Mouse (Mus musculus): ENCODE measurements around the gene Thra. TPM values are rescaled to one million over a fixed set of nuclear protein-coding genes. Genes with fewer than 3 reads are reported as not detected.

Gene Thra
- polyA plus RNA-seq, 1 experiment from 2014 or later, result 41.5 TPM

GRCm38 (mm10) chr11:98766816-98767215 lies 26.4 kb downstream of the Thra start:
- Histone ChIP-seq H3K4me2 (ENCODE audit: low read depth, low read length) (0 out of 2 replicates have a peak overlapping the region, but pooled peaks have one; percentile 3), H3K4me3 (ENCODE audit: low read length) (no peak overlapping the region), H3K4me1 (ENCODE audit: control insufficient read depth, insufficient read depth, low read length) (peaks cover 43% of the 10 kb centered on the region), H3K27ac (ENCODE audit: low read length) (no peak overlapping the region), H3K27me3 (replicated peaks; ENCODE audit: control insufficient read depth, insufficient read depth, low read length) (no peaks in the 10 kb centered on the region), H3K9me3 (ENCODE audit: control insufficient read depth, low read length) (no peaks in the 10 kb centered on the region), H3K9ac (ENCODE audit: low read depth, low read length) (0 out of 2 replicates have a peak overlapping the region, but pooled peaks have one; percentile 7), H3K36me3 (ENCODE audit: control insufficient read depth, insufficient read depth, low read length) (no peaks in the 10 kb centered on the region; the same call in 1 of the 2 replicates)
- ATAC-seq, result no peak
- 44% methylated on average over 5 of the region's 5 CpGs for WGBS

GRCm38 (mm10) chr11:98767276-98767675 lies 26.8 kb downstream of the Thra start:
- no peak overlapping the region; the same call in 1 of the 2 replicates for H3K9ac ChIP-seq (ENCODE audit: low read depth, low read length)
- H3K36me3 ChIP-seq (ENCODE audit: control insufficient read depth, insufficient read depth, low read length), result no peaks in the 10 kb centered on the region; the same call in 1 of the 2 replicates
- no peaks in the 10 kb centered on the region for H3K9me3 ChIP-seq (ENCODE audit: control insufficient read depth, low read length)
- H3K4me3 ChIP-seq (ENCODE audit: low read length), result no peak overlapping the region
- no peaks in the 10 kb centered on the region for H3K27me3 ChIP-seq (replicated peaks; ENCODE audit: control insufficient read depth, insufficient read depth, low read length)
- WGBS, result 17% methylated on average over 9 of the region's 9 CpGs
- H3K27ac ChIP-seq (ENCODE audit: low read length), result no peak overlapping the region
- peaks cover 47% of the 10 kb centered on the region for H3K4me1 ChIP-seq (ENCODE audit: control insufficient read depth, insufficient read depth, low read length)
- no peak for ATAC-seq
- 0 out of 2 replicates have a peak overlapping the region, but pooled peaks have one; percentile 3 for H3K4me2 ChIP-seq (ENCODE audit: low read depth, low read length)

- H3K4me1 ChIP-seq (ENCODE audit: control insufficient read depth, insufficient read depth, low read length), result peaks cover 52% of the 10 kb centered on the region
- ATAC-seq, result no peak
- H3K9me3 ChIP-seq (ENCODE audit: control insufficient read depth, low read length), result no peaks in the 10 kb centered on the region
- H3K4me3 ChIP-seq (ENCODE audit: low read length), result peak overlapping the region; percentile 23; the same call in 1 of the 2 replicates
- no peaks in the 10 kb centered on the region for H3K27me3 ChIP-seq (replicated peaks; ENCODE audit: control insufficient read depth, insufficient read depth, low read length)
- H3K4me2 ChIP-seq (ENCODE audit: low read depth, low read length), result peak overlapping the region; percentile 47
- H3K36me3 ChIP-seq (ENCODE audit: control insufficient read depth, insufficient read depth, low read length), result no peaks in the 10 kb centered on the region; the same call in 1 of the 2 replicates
- H3K9ac ChIP-seq (ENCODE audit: low read depth, low read length), result peak overlapping the region; percentile 57
- 17% methylated on average over 4 of the region's 4 CpGs for WGBS
- H3K27ac ChIP-seq (ENCODE audit: low read length), result peak overlapping the region; percentile 78
Measured at GRCm38 (mm10) chr11:98767713-98768112, 27.3 kb downstream of the Thra start.

GRCm38 (mm10) chr11:98768127-98769006 lies 27.9 kb downstream of the Thra start:
- H3K4me3 ChIP-seq (ENCODE audit: low read length), result peak overlapping the region; percentile 23
- ATAC-seq, result no peak
- H3K4me2 ChIP-seq (ENCODE audit: low read depth, low read length), result peak overlapping the region; percentile 47
- peaks cover 58% of the 10 kb centered on the region for H3K4me1 ChIP-seq (ENCODE audit: control insufficient read depth, insufficient read depth, low read length)
- no peaks in the 10 kb centered on the region for H3K27me3 ChIP-seq (replicated peaks; ENCODE audit: control insufficient read depth, insufficient read depth, low read length)
- H3K9me3 ChIP-seq (ENCODE audit: control insufficient read depth, low read length), result no peaks in the 10 kb centered on the region
- H3K36me3 ChIP-seq (ENCODE audit: control insufficient read depth, insufficient read depth, low read length), result no peaks in the 10 kb centered on the region; the same call in 1 of the 2 replicates
- peak overlapping the region; percentile 57 for H3K9ac ChIP-seq (ENCODE audit: low read depth, low read length)
- 22% methylated on average over 39 of the region's 39 CpGs for WGBS
- peak overlapping the region; percentile 78 for H3K27ac ChIP-seq (ENCODE audit: low read length)

- H3K4me2 ChIP-seq (ENCODE audit: low read depth, low read length), result no peak overlapping the region
- peaks cover 63% of the 10 kb centered on the region for H3K4me1 ChIP-seq (ENCODE audit: control insufficient read depth, insufficient read depth, low read length)
- WGBS, result 84% methylated on average over 25 of the region's 25 CpGs
- H3K9ac ChIP-seq (ENCODE audit: low read depth, low read length), result no peak overlapping the region
- no peaks in the 10 kb centered on the region; the same call in 1 of the 2 replicates for H3K36me3 ChIP-seq (ENCODE audit: control insufficient read depth, insufficient read depth, low read length)
- no peaks in the 10 kb centered on the region for H3K27me3 ChIP-seq (replicated peaks; ENCODE audit: control insufficient read depth, insufficient read depth, low read length)
- H3K9me3 ChIP-seq (ENCODE audit: control insufficient read depth, low read length), result no peaks in the 10 kb centered on the region
- no peak overlapping the region for H3K4me3 ChIP-seq (ENCODE audit: low read length)
- H3K27ac ChIP-seq (ENCODE audit: low read length), result no peak overlapping the region
- ATAC-seq, result no peak
Measured at GRCm38 (mm10) chr11:98769007-98769954, 28.8 kb downstream of the Thra start.

- WGBS, result 92% methylated on average over 26 of the region's 26 CpGs
- H3K9me3 ChIP-seq (ENCODE audit: control insufficient read depth, low read length), result no peaks in the 10 kb centered on the region
- H3K4me3 ChIP-seq (ENCODE audit: low read length), result no peak overlapping the region
- H3K4me1 ChIP-seq (ENCODE audit: control insufficient read depth, insufficient read depth, low read length), result peaks cover 69% of the 10 kb centered on the region
- ATAC-seq, result no peak
- H3K4me2 ChIP-seq (ENCODE audit: low read depth, low read length), result no peak overlapping the region
- H3K27ac ChIP-seq (ENCODE audit: low read length), result no peak overlapping the region
- no peak overlapping the region for H3K9ac ChIP-seq (ENCODE audit: low read depth, low read length)
- H3K36me3 ChIP-seq (ENCODE audit: control insufficient read depth, insufficient read depth, low read length), result no peaks in the 10 kb centered on the region
- no peaks in the 10 kb centered on the region for H3K27me3 ChIP-seq (replicated peaks; ENCODE audit: control insufficient read depth, insufficient read depth, low read length)
Measured at GRCm38 (mm10) chr11:98770096-98770975, 29.9 kb downstream of the Thra start.

- Histone ChIP-seq H3K27me3 (replicated peaks; ENCODE audit: control insufficient read depth, insufficient read depth, low read length) (no peaks in the 10 kb centered on the region), H3K9ac (ENCODE audit: low read depth, low read length) (no peak overlapping the region), H3K4me1 (ENCODE audit: control insufficient read depth, insufficient read depth, low read length) (peaks cover 69% of the 10 kb centered on the region), H3K4me3 (ENCODE audit: low read length) (no peak overlapping the region), H3K9me3 (ENCODE audit: control insufficient read depth, low read length) (no peaks in the 10 kb centered on the region), H3K4me2 (ENCODE audit: low read depth, low read length) (no peak overlapping the region), H3K27ac (ENCODE audit: low read length) (no peak overlapping the region), H3K36me3 (ENCODE audit: control insufficient read depth, insufficient read depth, low read length) (no peaks in the 10 kb centered on the region)
- WGBS, result 92% methylated on average over 18 of the region's 18 CpGs
- ATAC-seq, result no peak
Measured at GRCm38 (mm10) chr11:98771131-98771530, 30.7 kb downstream of the Thra start.

GRCm38 (mm10) chr11:98771844-98772525 lies 31.5 kb downstream of the Thra start:
- Histone ChIP-seq H3K9me3 (ENCODE audit: control insufficient read depth, low read length) (no peaks in the 10 kb centered on the region), H3K4me2 (ENCODE audit: low read depth, low read length) (no peak overlapping the region), H3K27ac (ENCODE audit: low read length) (peak overlapping the region; percentile 70; the same call in 1 of the 2 replicates), H3K27me3 (replicated peaks; ENCODE audit: control insufficient read depth, insufficient read depth, low read length) (no peaks in the 10 kb centered on the region), H3K4me1 (ENCODE audit: control insufficient read depth, insufficient read depth, low read length) (peaks cover 70% of the 10 kb centered on the region), H3K9ac (ENCODE audit: low read depth, low read length) (no peak overlapping the region), H3K36me3 (ENCODE audit: control insufficient read depth, insufficient read depth, low read length) (no peaks in the 10 kb centered on the region), H3K4me3 (ENCODE audit: low read length) (no peak overlapping the region)
- ATAC-seq, result no peak
- 85% methylated on average over 11 of the region's 11 CpGs for WGBS

All from intestine, embryonic 16.5 days (tissue).